Mouse (Mus musculus) testis, adult 2 months (tissue): Measurements from ENCODE around the gene Ryr3.

Source experiments
- CTCF ChIP-seq: fragments of 200-500 bp; IDR thresholded peaks from 2 replicates; pipeline ENCODE4 v1.5.1; 2012; ENCODE audit warnings: low read depth, mild to moderate bottlenecking, inconsistent platforms, low read length, moderate library complexity; ENCODE audit not compliant: control insufficient read depth, insufficient read depth, insufficient replicate concordance
- POLR2A ChIP-seq: fragments of 200-500 bp; IDR thresholded peaks from 2 replicates; pipeline ENCODE4 v1.6.1; 2012; ENCODE audit warnings: low read depth, mild to moderate bottlenecking, inconsistent platforms, low read length, moderate library complexity; ENCODE audit not compliant: control insufficient read depth

- TF ChIP-seq CTCF (no peak), POLR2A (no peak)
Observed at GRCm38 (mm10) chr2:113123476-113123875, 93.4 kb downstream of the Ryr3 start.
